Mouse (Mus musculus) right cerebral cortex, adult 18-20 months (tissue): ENCODE results near the gene Cep41.
A peak's percentile ranks its signal among the peaks of the same experiment; 100 is the strongest.

Experiments used
- DNase-seq: peaks from one replicate; pipeline ENCODE4 v3.0.0; 2022; ENCODE audit warnings: mixed read lengths

The Cep41 gene

GRCm38 (mm10) chr6:30710371-30711364 lies 17.1 kb upstream of the Cep41 start:
- no peak for DNase-seq

GRCm38 (mm10) chr6:30709115-30709514 lies 15.6 kb upstream of the Cep41 start:
- no peak for DNase-seq

GRCm38 (mm10) chr6:30703977-30704602 lies 10.5 kb upstream of the Cep41 start:
- DNase-seq = no peak

GRCm38 (mm10) chr6:30703476-30703875 lies 9.9 kb upstream of the Cep41 start:
- no peak for DNase-seq

GRCm38 (mm10) chr6:30702881-30703280 lies 9.3 kb upstream of the Cep41 start:
- no peak for DNase-seq

- DNase-seq = no peak
Measured at GRCm38 (mm10) chr6:30700182-30700581, 6.6 kb upstream of the Cep41 start.

- DNase-seq = no peak
Measured at GRCm38 (mm10) chr6:30698036-30698435, 4.5 kb upstream of the Cep41 start.

GRCm38 (mm10) chr6:30697464-30697863 lies 3.9 kb upstream of the Cep41 start:
- no peak for DNase-seq

GRCm38 (mm10) chr6:30695124-30695523 lies 1.6 kb upstream of the Cep41 start:
- DNase-seq = no peak

GRCm38 (mm10) chr6:30694209-30694608 lies 660 bp upstream of the Cep41 start:
- peak; percentile 42 for DNase-seq

- DNase-seq = no peak
Measured at GRCm38 (mm10) chr6:30692826-30693225, 723 bp downstream of the Cep41 start.

- peak; percentile 24 for DNase-seq
Measured at GRCm38 (mm10) chr6:30687198-30687597, 6.4 kb downstream of the Cep41 start.

GRCm38 (mm10) chr6:30684570-30684969 lies 9.0 kb downstream of the Cep41 start:
- no peak for DNase-seq

GRCm38 (mm10) chr6:30681935-30682900 lies 11.3 kb downstream of the Cep41 start:
- DNase-seq = peak; percentile 46

GRCm38 (mm10) chr6:30680442-30680841 lies 13.1 kb downstream of the Cep41 start:
- DNase-seq = no peak

GRCm38 (mm10) chr6:30679567-30679966 lies 14.0 kb downstream of the Cep41 start:
- DNase-seq = no peak

GRCm38 (mm10) chr6:30678482-30678881 lies 15.1 kb downstream of the Cep41 start:
- DNase-seq = no peak

- no peak for DNase-seq
Measured at GRCm38 (mm10) chr6:30677591-30677990, 16.0 kb downstream of the Cep41 start.

GRCm38 (mm10) chr6:30676506-30676905 lies 17.0 kb downstream of the Cep41 start:
- no peak for DNase-seq

- DNase-seq = peak; percentile 17
Measured at GRCm38 (mm10) chr6:30675281-30675771, 18.2 kb downstream of the Cep41 start.

GRCm38 (mm10) chr6:30674714-30675280 lies 18.8 kb downstream of the Cep41 start:
- DNase-seq = no peak
